Mouse (Mus musculus): Measurements from ENCODE around the gene Gm28051. TPM values are rescaled to one million over a fixed set of nuclear protein-coding genes. Genes with fewer than 3 reads are reported as not detected.

The Gm28051 gene
- polyA plus RNA-seq, 1 experiment from 2014 or later, result not detected

GRCm38 (mm10) chr12:102714654-102715395 lies 42.7 kb downstream of the Gm28051 start:
- WGBS, result 84% methylated on average over 10 of the region's 10 CpGs

GRCm38 (mm10) chr12:102714116-102714515 lies 43.4 kb downstream of the Gm28051 start:
- DNase-seq (ENCODE audit: low spot score, missing footprints), result peak; percentile 23
- Histone ChIP-seq H3K9ac (ENCODE audit: low read length) (no peak overlapping the region), H3K36me3 (ENCODE audit: control insufficient read depth, insufficient read depth, low read length) (no peaks in the 10 kb centered on the region), H3K4me3 (ENCODE audit: low read depth, low read length) (no peak overlapping the region), H3K9me3 (ENCODE audit: control insufficient read depth, low read length) (no peaks in the 10 kb centered on the region), H3K4me1 (ENCODE audit: control insufficient read depth, insufficient read depth, low read length) (no peaks in the 10 kb centered on the region), H3K27me3 (ENCODE audit: control insufficient read depth, insufficient read depth, low read length) (no peaks in the 10 kb centered on the region), H3K4me2 (no peak overlapping the region), H3K27ac (ENCODE audit: low read depth, low read length) (no peak overlapping the region)
- ATAC-seq (ENCODE audit: low FRiP score), result no peak
- 62% methylated on average over 2 of the region's 2 CpGs for WGBS

More at GRCm38 (mm10) chr12:102714654-102715395, 42.7 kb downstream of the Gm28051 start:
- ATAC-seq (ENCODE audit: low FRiP score), result no peak
- Histone ChIP-seq H3K27ac (ENCODE audit: low read depth, low read length) (no peak overlapping the region), H3K9me3 (ENCODE audit: control insufficient read depth, low read length) (no peaks in the 10 kb centered on the region), H3K4me1 (ENCODE audit: control insufficient read depth, insufficient read depth, low read length) (no peaks in the 10 kb centered on the region), H3K4me3 (ENCODE audit: low read depth, low read length) (no peak overlapping the region), H3K27me3 (ENCODE audit: control insufficient read depth, insufficient read depth, low read length) (no peaks in the 10 kb centered on the region), H3K9ac (ENCODE audit: low read length) (no peak overlapping the region), H3K36me3 (ENCODE audit: control insufficient read depth, insufficient read depth, low read length) (no peaks in the 10 kb centered on the region), H3K4me2 (no peak overlapping the region)
- peak; percentile 61 for DNase-seq (ENCODE audit: low spot score, missing footprints)

GRCm38 (mm10) chr12:102713153-102713865 lies 44.3 kb downstream of the Gm28051 start:
- H3K27ac ChIP-seq (ENCODE audit: low read depth, low read length), result no peak overlapping the region
- no peaks in the 10 kb centered on the region for H3K9me3 ChIP-seq (ENCODE audit: control insufficient read depth, low read length)
- 86% methylated on average over 20 of the region's 20 CpGs for WGBS
- no peaks in the 10 kb centered on the region for H3K4me1 ChIP-seq (ENCODE audit: control insufficient read depth, insufficient read depth, low read length)
- H3K36me3 ChIP-seq (ENCODE audit: control insufficient read depth, insufficient read depth, low read length), result no peaks in the 10 kb centered on the region
- no peak overlapping the region for H3K4me2 ChIP-seq
- DNase-seq (ENCODE audit: low spot score, missing footprints) (peak; percentile 80), ATAC-seq (ENCODE audit: low FRiP score) (no peak)
- H3K4me3 ChIP-seq (ENCODE audit: low read depth, low read length), result no peak overlapping the region
- no peak overlapping the region for H3K9ac ChIP-seq (ENCODE audit: low read length)
- no peaks in the 10 kb centered on the region for H3K27me3 ChIP-seq (ENCODE audit: control insufficient read depth, insufficient read depth, low read length)

GRCm38 (mm10) chr12:102710851-102711375 lies 46.7 kb downstream of the Gm28051 start:
- Histone ChIP-seq H3K9me3 (ENCODE audit: control insufficient read depth, low read length) (no peaks in the 10 kb centered on the region), H3K4me1 (ENCODE audit: control insufficient read depth, insufficient read depth, low read length) (no peaks in the 10 kb centered on the region; the same call in 1 of the 2 replicates), H3K27ac (ENCODE audit: low read depth, low read length) (no peak overlapping the region), H3K4me3 (ENCODE audit: low read depth, low read length) (no peak overlapping the region), H3K4me2 (no peak overlapping the region), H3K36me3 (ENCODE audit: control insufficient read depth, insufficient read depth, low read length) (no peaks in the 10 kb centered on the region), H3K27me3 (ENCODE audit: control insufficient read depth, insufficient read depth, low read length) (no peaks in the 10 kb centered on the region), H3K9ac (ENCODE audit: low read length) (no peak overlapping the region)
- ATAC-seq (ENCODE audit: low FRiP score), result peak; percentile 23; the same call in 1 of the 2 replicates
- 38% methylated on average over 4 of the region's 4 CpGs for WGBS
- DNase-seq (ENCODE audit: low spot score, missing footprints), result peak; percentile 84

DNA sequence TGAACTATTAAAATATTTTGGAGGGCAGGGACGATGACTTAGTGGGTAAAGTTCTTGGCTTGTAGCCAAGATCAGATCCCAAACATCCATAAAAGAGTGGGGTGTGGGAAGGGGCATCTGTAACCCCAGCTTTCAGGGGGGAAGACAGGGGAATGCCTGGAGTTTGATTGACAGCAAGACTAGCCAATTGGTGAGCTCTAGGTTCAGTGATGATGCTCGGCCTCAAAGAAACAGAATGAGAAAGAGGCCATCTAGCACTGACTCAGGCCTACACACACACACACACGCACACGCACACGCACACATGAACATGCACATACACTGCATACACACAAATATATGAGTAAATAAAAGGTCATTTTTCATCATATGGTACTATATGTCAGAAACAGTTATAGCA lies 47.7 kb downstream of the Gm28051 start:
- H3K4me3 ChIP-seq (ENCODE audit: low read depth, low read length), result no peak overlapping the region
- H3K36me3 ChIP-seq (ENCODE audit: control insufficient read depth, insufficient read depth, low read length), result no peaks in the 10 kb centered on the region
- DNase-seq (ENCODE audit: low spot score, missing footprints) (peak; percentile 81), ATAC-seq (ENCODE audit: low FRiP score) (no peak)
- H3K9me3 ChIP-seq (ENCODE audit: control insufficient read depth, low read length), result no peaks in the 10 kb centered on the region
- H3K27ac ChIP-seq (ENCODE audit: low read depth, low read length), result no peak overlapping the region
- H3K4me2 ChIP-seq, result no peak overlapping the region
- no peaks in the 10 kb centered on the region for H3K27me3 ChIP-seq (ENCODE audit: control insufficient read depth, insufficient read depth, low read length)
- WGBS, result 92% methylated on average over 5 of the region's 5 CpGs
- no peak overlapping the region for H3K9ac ChIP-seq (ENCODE audit: low read length)
- H3K4me1 ChIP-seq (ENCODE audit: control insufficient read depth, insufficient read depth, low read length), result peaks cover 5% of the 10 kb centered on the region; the same call in 1 of the 2 replicates

GRCm38 (mm10) chr12:102708220-102708619 lies 49.3 kb downstream of the Gm28051 start:
- Histone ChIP-seq H3K4me1 (ENCODE audit: control insufficient read depth, insufficient read depth, low read length) (peaks cover 17% of the 10 kb centered on the region), H3K27me3 (ENCODE audit: control insufficient read depth, insufficient read depth, low read length) (no peaks in the 10 kb centered on the region; the same call in 1 of the 2 replicates), H3K36me3 (ENCODE audit: control insufficient read depth, insufficient read depth, low read length) (no peaks in the 10 kb centered on the region), H3K4me2 (no peak overlapping the region), H3K4me3 (ENCODE audit: low read depth, low read length) (no peak overlapping the region), H3K27ac (ENCODE audit: low read depth, low read length) (no peak overlapping the region), H3K9me3 (ENCODE audit: control insufficient read depth, low read length) (no peaks in the 10 kb centered on the region), H3K9ac (ENCODE audit: low read length) (no peak overlapping the region)
- WGBS, result 73% methylated on average over 11 of the region's 11 CpGs
- peak; percentile 56 for DNase-seq (ENCODE audit: low spot score, missing footprints)
- ATAC-seq (ENCODE audit: low FRiP score), result no peak

DNA sequence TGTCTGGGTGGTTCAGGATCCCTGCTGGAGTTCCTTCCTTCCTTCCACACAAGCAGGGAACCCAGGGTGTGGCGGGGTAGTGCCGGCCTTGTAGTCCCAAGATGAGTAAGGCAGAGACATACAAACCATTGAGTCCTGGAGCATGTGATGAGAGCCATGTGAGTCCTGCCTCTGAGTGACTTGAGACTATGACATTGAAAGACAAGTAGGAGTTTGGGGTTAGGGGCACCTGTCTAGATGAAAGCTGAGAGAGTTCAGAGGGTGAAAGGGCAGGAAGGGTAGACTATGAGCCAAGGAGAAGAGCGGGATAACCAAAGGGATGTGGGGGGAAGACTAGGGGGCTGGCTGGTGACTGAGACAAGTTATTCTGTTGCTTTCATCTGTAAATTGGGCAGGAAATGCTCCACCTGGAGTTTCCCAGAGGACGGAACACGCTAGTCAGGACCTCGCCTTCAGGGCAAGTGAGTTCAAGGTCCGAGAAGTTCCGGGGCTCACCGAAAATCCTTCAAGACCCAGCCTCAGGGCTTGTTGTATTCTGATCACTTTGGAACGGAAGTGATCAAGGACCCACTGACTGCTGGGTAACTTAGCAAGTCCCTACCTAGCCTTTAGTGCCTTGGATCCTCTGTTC lies 50.6 kb downstream of the Gm28051 start:
- no peak overlapping the region for H3K4me2 ChIP-seq
- no peaks in the 10 kb centered on the region for H3K36me3 ChIP-seq (ENCODE audit: control insufficient read depth, insufficient read depth, low read length)
- no peaks in the 10 kb centered on the region; the same call in 1 of the 2 replicates for H3K27me3 ChIP-seq (ENCODE audit: control insufficient read depth, insufficient read depth, low read length)
- ATAC-seq (ENCODE audit: low FRiP score) (no peak), DNase-seq (ENCODE audit: low spot score, missing footprints) (peak; percentile 73)
- 87% methylated on average over 10 of the region's 10 CpGs for WGBS
- H3K4me1 ChIP-seq (ENCODE audit: control insufficient read depth, insufficient read depth, low read length), result peaks cover 30% of the 10 kb centered on the region
- no peaks in the 10 kb centered on the region for H3K9me3 ChIP-seq (ENCODE audit: control insufficient read depth, low read length)
- no peak overlapping the region for H3K4me3 ChIP-seq (ENCODE audit: low read depth, low read length)
- H3K9ac ChIP-seq (ENCODE audit: low read length), result no peak overlapping the region
- H3K27ac ChIP-seq (ENCODE audit: low read depth, low read length), result no peak overlapping the region

DNA sequence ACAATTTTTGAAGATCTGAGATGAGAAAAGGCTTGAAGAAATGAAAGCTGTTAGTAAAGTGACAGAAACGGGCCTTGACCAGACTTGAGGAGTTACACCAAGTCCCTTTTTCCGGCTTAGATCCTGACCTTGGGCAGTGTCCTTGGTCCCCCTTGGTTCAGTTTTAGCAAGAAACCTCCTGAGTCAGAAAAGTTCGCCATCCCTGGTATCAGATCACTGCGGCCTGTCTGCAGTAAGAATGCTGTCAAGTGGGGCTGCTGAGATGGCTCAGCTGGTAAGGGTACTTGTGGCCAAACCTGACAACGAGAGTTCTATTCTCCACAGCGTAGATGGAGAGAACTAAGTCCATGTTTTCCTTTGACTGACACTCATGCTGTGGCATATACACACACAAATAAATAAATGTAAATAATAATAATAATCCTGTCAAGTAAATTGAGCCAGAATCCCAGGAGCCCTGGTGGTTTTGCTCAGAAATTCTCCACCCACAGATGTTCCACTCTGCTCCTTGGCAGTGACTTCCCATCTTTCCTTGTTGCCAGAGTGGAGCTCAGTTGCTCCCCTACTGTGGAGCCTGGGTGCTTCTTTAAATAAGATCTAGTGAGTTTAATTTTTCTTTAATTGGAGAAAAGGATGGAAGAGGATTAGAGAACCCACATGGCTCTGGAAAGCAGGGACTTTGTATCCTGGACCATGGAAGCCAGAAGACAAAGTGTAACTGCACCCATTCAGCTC lies 51.5 kb downstream of the Gm28051 start:
- ATAC-seq (ENCODE audit: low FRiP score), result no peak
- Histone ChIP-seq H3K9ac (ENCODE audit: low read length) (peak overlapping the region; percentile 78), H3K4me3 (ENCODE audit: low read depth, low read length) (no peak overlapping the region; the same call in 1 of the 2 replicates)

More for the DNA sequence above, 51.5 kb downstream of the Gm28051 start:
- peaks cover 33% of the 10 kb centered on the region for H3K4me1 ChIP-seq (ENCODE audit: control insufficient read depth, insufficient read depth, low read length)
- H3K4me2 ChIP-seq, result peak overlapping the region; percentile 94
- no peak overlapping the region for H3K27ac ChIP-seq (ENCODE audit: low read depth, low read length)
- no peaks in the 10 kb centered on the region; the same call in 1 of the 2 replicates for H3K27me3 ChIP-seq (ENCODE audit: control insufficient read depth, insufficient read depth, low read length)
- no peaks in the 10 kb centered on the region for H3K9me3 ChIP-seq (ENCODE audit: control insufficient read depth, low read length)
- peak; percentile 83 for DNase-seq (ENCODE audit: low spot score, missing footprints)
- no peaks in the 10 kb centered on the region for H3K36me3 ChIP-seq (ENCODE audit: control insufficient read depth, insufficient read depth, low read length)
- 79% methylated on average over 6 of the region's 6 CpGs for WGBS
